Mouse (Mus musculus) liver, adult 2 months (tissue): ENCODE data around the gene Agap1. TPM values are rescaled to one million over a fixed set of nuclear protein-coding genes. Genes with fewer than 3 reads are reported as not detected.

Source experiments
- DNase-seq: peaks from one replicate; pipeline ENCODE4 v3.0.0-alpha.2; 2011; ENCODE audit warnings: low read depth, low spot score; ENCODE audit errors: extremely low read depth
- H3K27ac ChIP-seq: fragments of 200-500 bp; replicated peaks from 2 replicates; pipeline ENCODE4 v1.5.1; 2012; ENCODE audit warnings: low read depth, mild to moderate bottlenecking, control low read depth, inconsistent platforms, low read length; ENCODE audit not compliant: insufficient read depth
- H3K27me3 ChIP-seq: fragments of 200-500 bp; 2 replicates; pipeline ENCODE4 v1.6.1; 2012; ENCODE audit warnings: mild to moderate bottlenecking, moderate library complexity, low read length, inconsistent platforms; ENCODE audit not compliant: control insufficient read depth, insufficient read depth
- H3K36me3 ChIP-seq: fragments of 200-500 bp; 2 replicates; pipeline ENCODE4 v1.6.1; 2012; ENCODE audit warnings: low read length, inconsistent platforms; ENCODE audit not compliant: control insufficient read depth, insufficient read depth
- H3K4me1 ChIP-seq: fragments of 200-500 bp; 2 replicates; pipeline ENCODE4 v1.6.1; 2011; ENCODE audit warnings: low read length; ENCODE audit not compliant: control insufficient read depth, insufficient read depth
- H3K4me3 ChIP-seq: fragments of 200-500 bp; 2 replicates; pipeline ENCODE4 v1.5.1; 2011; ENCODE audit warnings: low read depth, mild to moderate bottlenecking, control low read depth, low read length, moderate library complexity; ENCODE audit not compliant: insufficient read depth
- H3K79me2 ChIP-seq: fragments of 200-500 bp; 2 replicates; pipeline ENCODE4 v1.6.1; 2012; ENCODE audit warnings: inconsistent platforms, mild to moderate bottlenecking, low read length, moderate library complexity; ENCODE audit not compliant: control insufficient read depth, insufficient read depth
- H3K9ac ChIP-seq: fragments of 200-500 bp; 2 replicates; pipeline ENCODE4 v1.6.1; 2012; ENCODE audit warnings: low read depth, mild to moderate bottlenecking, control low read depth, inconsistent platforms, low read length
- CTCF ChIP-seq: fragments of 200-500 bp; IDR thresholded peaks from 2 replicates; pipeline ENCODE4 v1.5.1; 2011; ENCODE audit warnings: low read depth, low read length, control low read depth
- POLR2A ChIP-seq: fragments of 200-500 bp; IDR thresholded peaks from 2 replicates; pipeline ENCODE4 v1.6.1; 2011; ENCODE audit warnings: low read length, control low read depth; ENCODE audit not compliant: insufficient read depth; ENCODE audit errors: extremely low read depth
- WGBS: fragments of 180-500 bp; shearing (Covaris S2); methylation state at CpG from one replicate; pipeline ENCODE4 v1.1.7; 2018; 5-methylcytosine and 5-hydroxymethylcytosine counted together
- polyA plus RNA-seq: library from polyadenylated mRNA; depleted of rRNA; stranded (reverse); fragments of >200 nt; gene quantifications from 2 replicates; pipeline ENCODE4 v1.2.3, GENCODE M21; 2012
- total RNA-seq: library from RNA; depleted of rRNA; stranded (reverse); fragments of >200 nt; gene quantifications from 2 replicates; pipeline ENCODE4 v1.2.3, GENCODE M21; 2014

The Agap1 gene
- total and polyA plus RNA-seq, 2 experiments, result 3.4 to 3.5 TPM

- no peak for DNase-seq
- TF ChIP-seq CTCF (no peak), POLR2A (no peak)
- peaks cover 11% of the 10 kb centered on the region; the same call in 1 of the 2 replicates for H3K79me2 ChIP-seq
- H3K27ac ChIP-seq, result no peak overlapping the region
- H3K36me3 ChIP-seq, result no peaks in the 10 kb centered on the region
- H3K9ac ChIP-seq, result no peak overlapping the region
- H3K4me3 ChIP-seq, result no peak overlapping the region
- no peaks in the 10 kb centered on the region for H3K27me3 ChIP-seq
- peaks cover 6% of the 10 kb centered on the region; the same call in 1 of the 2 replicates for H3K4me1 ChIP-seq
- 89% methylated on average over 25 of the region's 25 CpGs for WGBS
These were observed 95.7 kb downstream of the Agap1 start for GRCm38 (mm10) chr1:89550061-89550869.

DNA sequence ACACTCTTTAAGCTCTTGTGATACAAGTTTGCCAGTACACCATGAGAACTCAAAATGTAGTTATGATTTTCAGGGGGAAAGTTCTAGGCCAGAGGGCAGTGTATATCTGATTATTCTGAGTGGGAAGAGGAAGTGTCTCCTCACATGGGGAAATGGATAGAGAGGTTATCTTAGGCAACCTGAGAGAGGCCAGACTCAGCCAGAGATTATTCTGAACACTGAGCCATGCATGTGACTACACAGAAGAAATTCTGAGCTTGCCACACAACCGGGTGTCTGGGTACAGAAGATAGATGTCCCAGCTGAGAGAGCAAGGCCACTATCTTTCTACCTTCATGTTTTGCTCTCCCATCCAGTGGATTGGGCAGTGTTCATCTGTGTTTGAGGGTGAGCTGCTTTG is 97.9 kb downstream of the Agap1 start:
- no peak overlapping the region for H3K27ac ChIP-seq
- H3K4me1 ChIP-seq, result peaks cover 23% of the 10 kb centered on the region
- no peaks in the 10 kb centered on the region for H3K27me3 ChIP-seq
- TF ChIP-seq POLR2A (no peak), CTCF (no peak)
- H3K79me2 ChIP-seq, result peaks cover 6% of the 10 kb centered on the region; the same call in 1 of the 2 replicates
- H3K36me3 ChIP-seq, result no peaks in the 10 kb centered on the region
- 77% methylated on average over 1 of the region's 1 CpGs for WGBS
- no peak overlapping the region for H3K4me3 ChIP-seq
- peak; percentile 20 for DNase-seq
- no peak overlapping the region for H3K9ac ChIP-seq

GRCm38 (mm10) chr1:89553791-89554190 is 99.2 kb downstream of the Agap1 start:
- H3K36me3 ChIP-seq, result no peaks in the 10 kb centered on the region
- H3K9ac ChIP-seq, result no peak overlapping the region
- peaks cover 32% of the 10 kb centered on the region for H3K4me1 ChIP-seq
- H3K79me2 ChIP-seq, result peaks cover 6% of the 10 kb centered on the region; the same call in 1 of the 2 replicates
- DNase-seq, result no peak
- TF ChIP-seq POLR2A, result no peak
- TF ChIP-seq CTCF, result no peak
- H3K27me3 ChIP-seq, result no peaks in the 10 kb centered on the region
- 89% methylated on average over 3 of the region's 3 CpGs for WGBS
- no peak overlapping the region for H3K4me3 ChIP-seq
- no peak overlapping the region for H3K27ac ChIP-seq

DNA sequence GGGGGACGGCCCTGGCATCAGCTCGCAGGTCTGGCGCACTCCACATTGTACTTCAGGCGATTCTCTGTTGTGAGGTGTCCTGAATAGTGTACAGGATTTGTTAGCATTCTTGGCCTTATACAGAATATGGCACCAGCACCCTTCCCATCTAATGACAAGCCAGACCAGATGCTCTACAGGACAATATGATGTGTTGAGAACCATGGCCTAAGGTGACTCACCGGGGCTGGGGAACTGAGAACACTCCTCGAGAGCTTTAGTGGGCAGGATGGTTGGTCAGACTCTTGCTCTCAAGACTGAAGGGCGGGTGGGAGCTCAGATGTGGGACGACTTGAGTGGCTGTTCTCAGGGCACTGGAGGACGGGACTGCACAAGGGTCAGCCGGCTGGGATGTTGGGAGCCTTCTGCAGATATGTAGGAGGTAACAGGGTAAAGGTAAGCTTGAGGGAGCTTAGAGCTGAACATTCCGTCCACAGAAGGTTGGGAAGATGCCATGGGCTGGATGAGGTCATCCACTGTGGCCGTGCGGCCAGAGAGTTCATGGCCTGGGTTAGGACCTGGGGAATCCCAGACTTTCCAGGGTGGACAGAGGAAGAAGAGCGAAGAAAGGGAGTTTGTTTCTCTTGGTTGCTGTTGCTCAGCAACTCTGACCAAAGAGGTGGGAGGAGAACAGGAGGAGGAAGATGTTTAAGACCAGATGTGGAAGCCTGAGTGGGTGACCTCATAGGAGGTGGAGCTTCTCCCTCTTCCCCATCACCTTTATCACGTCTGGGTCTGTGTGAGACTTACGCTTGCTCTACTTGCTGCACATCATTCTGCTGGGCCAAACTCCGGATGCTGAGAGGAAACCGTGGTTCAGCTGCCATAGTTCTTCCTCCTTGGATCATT is 100.6 kb downstream of the Agap1 start:
- peak overlapping the region; percentile 25 for H3K27ac ChIP-seq
- H3K27me3 ChIP-seq, result no peaks in the 10 kb centered on the region
- peak; percentile 94 for DNase-seq
- no peak overlapping the region for H3K9ac ChIP-seq
- peaks cover 10% of the 10 kb centered on the region; the same call in 1 of the 2 replicates for H3K79me2 ChIP-seq
- H3K4me1 ChIP-seq, result peaks cover 32% of the 10 kb centered on the region
- WGBS, result 44% methylated on average over 18 of the region's 18 CpGs
- H3K36me3 ChIP-seq, result no peaks in the 10 kb centered on the region
- no peak for TF ChIP-seq POLR2A
- no peak for TF ChIP-seq CTCF
- H3K4me3 ChIP-seq, result no peak overlapping the region

DNA sequence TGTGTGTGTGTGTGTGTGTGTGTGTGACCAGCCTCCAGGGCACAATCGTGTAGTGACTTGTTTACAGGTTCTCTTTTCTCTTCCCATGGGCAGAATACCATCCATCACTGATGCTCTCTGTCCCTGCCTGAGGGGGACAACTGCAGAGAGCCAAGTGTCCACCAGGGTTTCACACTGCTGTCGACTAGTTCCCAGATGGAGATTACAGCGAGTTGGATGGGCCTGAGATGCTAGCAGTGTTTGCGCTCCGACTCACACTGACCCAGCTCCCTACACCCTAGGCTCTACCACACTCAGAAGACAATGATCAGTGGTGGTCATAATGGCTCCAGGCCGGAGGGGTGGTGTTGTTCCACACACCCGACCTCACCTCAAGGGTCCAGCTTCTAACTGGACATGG is 101.4 kb downstream of the Agap1 start:
- DNase-seq, result no peak
- Histone ChIP-seq H3K4me1 (peaks cover 32% of the 10 kb centered on the region), H3K27me3 (no peaks in the 10 kb centered on the region), H3K79me2 (peaks cover 9% of the 10 kb centered on the region; the same call in 1 of the 2 replicates), H3K36me3 (no peaks in the 10 kb centered on the region), H3K4me3 (no peak overlapping the region), H3K27ac (0 out of 2 replicates have a peak overlapping the region, but pooled peaks have one; percentile 7), H3K9ac (no peak overlapping the region)
- TF ChIP-seq POLR2A, result no peak
- WGBS, result 84% methylated on average over 7 of the region's 7 CpGs
